Mouse (Mus musculus): ENCODE measurements around the gene Arhgap27.

DNA sequence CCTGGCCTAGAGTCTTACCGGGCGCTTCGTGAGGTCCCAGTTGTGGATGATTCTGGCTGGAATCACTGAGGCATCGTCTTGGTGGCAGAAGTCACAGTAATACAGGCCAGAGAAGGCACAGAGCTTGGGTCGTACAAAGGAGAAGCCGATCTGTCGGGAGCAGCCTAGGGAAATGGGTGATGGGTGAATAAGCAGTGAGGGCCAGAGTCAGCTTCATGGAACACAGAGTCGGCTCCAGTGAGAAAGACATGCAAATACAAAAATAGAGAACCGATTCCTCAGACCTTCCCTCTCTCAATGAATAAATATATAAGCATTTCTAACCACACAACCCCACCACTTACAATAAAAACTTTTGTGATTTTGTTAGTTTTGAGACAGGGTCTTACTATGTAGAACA is 10.4 kb upstream of the Arhgap27 start:
- TF ChIP-seq CTCF (IDR thresholded peaks at IDR 0.05; ENCODE audit: extremely low read depth, insufficient read length, insufficient replicate concordance, low read depth, low read length) (no peak), POLR2A (IDR thresholded peaks at IDR 0.05; ENCODE audit: low read depth, low read length) (no peak)

All from small intestine, adult 2 months (tissue).